Mouse (Mus musculus): ENCODE measurements around the gene Rnf26.

DNA sequence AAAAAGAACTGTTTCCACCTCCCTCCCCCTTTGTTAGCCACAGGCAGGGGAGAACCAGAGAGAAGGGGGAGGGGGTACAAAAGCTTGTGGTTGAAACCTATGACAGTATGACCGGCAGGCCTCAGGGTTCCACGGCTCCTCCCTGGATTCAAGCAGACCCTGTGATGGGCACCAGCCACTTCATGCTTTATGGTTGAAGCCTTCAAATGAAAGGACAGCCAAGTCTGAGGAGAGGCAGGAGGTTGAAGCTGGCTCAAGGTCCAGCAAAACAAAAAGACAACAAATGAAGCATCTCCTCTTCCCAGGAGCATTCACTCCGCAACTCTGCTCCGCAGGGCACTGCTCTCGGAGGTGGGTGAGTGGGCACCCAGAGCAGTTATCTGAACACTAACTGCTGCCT, 30.1 kb upstream of the Rnf26 start:
- TF ChIP-seq CTCF (IDR thresholded peaks at IDR 0.05; ENCODE audit: insufficient read depth, low read depth, low read length): no peak
- TF ChIP-seq POLR2A (IDR thresholded peaks at IDR 0.05; ENCODE audit: insufficient read depth, low read depth, low read length): no peak
